Comparison of ENCODE assay signal across 7 mouse cellular contexts in the genomic region with DNA sequence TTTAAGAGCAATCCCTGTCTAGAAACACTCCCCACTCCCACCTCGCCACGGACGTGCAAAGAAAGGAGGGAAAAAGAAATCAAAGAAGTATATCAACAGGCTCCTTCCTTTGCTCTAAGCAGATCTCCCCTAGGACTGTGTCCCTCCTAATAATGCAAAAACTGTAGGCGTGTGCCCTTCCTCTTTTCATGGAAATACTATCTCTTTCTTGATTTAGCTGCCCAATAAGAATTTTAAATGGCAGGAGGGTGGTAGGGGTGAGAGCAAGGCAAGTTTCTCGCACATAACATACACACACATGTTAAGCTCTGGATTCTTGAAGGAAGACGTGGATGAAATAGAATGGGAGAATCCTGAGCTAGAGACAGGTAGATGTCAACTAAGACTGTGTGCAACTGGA. TPM values are rescaled to one million over a fixed set of nuclear protein-coding genes. Genes with fewer than 3 reads are reported as not detected.
DNase-seq lines count a peak whose midpoint lies in the region; ATAC-seq lines count a peak whose summit lies in the region.

No protein-coding gene starts in this region.

- H3K9me3 ChIP-seq in lung, embryonic 16.5 days (ENCODE audit: control insufficient read depth, low read length), result no peaks in the 10 kb centered on the region
- no peaks in the 10 kb centered on the region for H3K9me3 ChIP-seq in forebrain, embryonic 10.5 days
- H3K9me3 ChIP-seq in limb, embryonic 13.5 days, result no peaks in the 10 kb centered on the region

- peaks cover 21% of the 10 kb centered on the region for H3K4me1 ChIP-seq in lung, embryonic 16.5 days (replicated peaks; ENCODE audit: control insufficient read depth, insufficient read depth, low read length)
- H3K4me1 ChIP-seq in forebrain, embryonic 10.5 days, result peaks cover 39% of the 10 kb centered on the region
- H3K4me1 ChIP-seq in limb, embryonic 13.5 days, result peaks cover 22% of the 10 kb centered on the region

- H3K4me3 ChIP-seq in lung, embryonic 16.5 days (ENCODE audit: low read length), result peak overlapping the region; percentile 72
- H3K4me3 ChIP-seq in forebrain, embryonic 10.5 days, result peak overlapping the region; percentile 72
- peak overlapping the region; percentile 70 for H3K4me3 ChIP-seq in limb, embryonic 13.5 days

- DNase-seq in lung, postnatal 4 days, result no peak
- no peak for DNase-seq in forebrain, embryonic 10.5 days (ENCODE audit: extremely low spot score, low spot score)
- DNase-seq in splenic B cell, adult 2 months (ENCODE audit: low read depth, low spot score), result peak; percentile 13
- no peak for DNase-seq in urinary bladder, postnatal 25 days (ENCODE audit: low spot score)
- no peak for DNase-seq in right cerebral cortex, adult 2 months (ENCODE audit: low spot score in 2 of 2)

- H3K36me3 ChIP-seq in lung, embryonic 16.5 days (ENCODE audit: control insufficient read depth, insufficient read depth, low read length), result peaks cover 9% of the 10 kb centered on the region
- H3K36me3 ChIP-seq in forebrain, embryonic 10.5 days (replicated peaks), result peaks cover 23% of the 10 kb centered on the region
- peaks cover 16% of the 10 kb centered on the region for H3K36me3 ChIP-seq in limb, embryonic 13.5 days
- no peaks in the 10 kb centered on the region for H3K36me3 ChIP-seq in splenic B cell, adult 2 months (ENCODE audit: control insufficient read depth, insufficient read depth, low read length, poor library complexity, severe bottlenecking)

- no peaks in the 10 kb centered on the region for H3K27me3 ChIP-seq in lung, embryonic 16.5 days (ENCODE audit: control insufficient read depth, insufficient read depth, low read depth, low read length)
- H3K27me3 ChIP-seq in forebrain, embryonic 10.5 days (ENCODE audit: poor library complexity, severe bottlenecking), result no peaks in the 10 kb centered on the region
- no peaks in the 10 kb centered on the region for H3K27me3 ChIP-seq in limb, embryonic 13.5 days
- no peaks in the 10 kb centered on the region for H3K27me3 ChIP-seq in splenic B cell, adult 2 months (ENCODE audit: control insufficient read depth, insufficient read depth, low read length, poor library complexity, severe bottlenecking)

- H3K9ac ChIP-seq in lung, embryonic 16.5 days (ENCODE audit: low read length), result peak overlapping the region; percentile 75
- H3K9ac ChIP-seq in limb, embryonic 13.5 days, result peak overlapping the region; percentile 79; the same call in 1 of the 2 replicates

- peak overlapping the region; percentile 91 for H3K4me2 ChIP-seq in lung, embryonic 16.5 days (ENCODE audit: low read depth, low read length)
- peak overlapping the region; percentile 91 for H3K4me2 ChIP-seq in limb, embryonic 13.5 days (replicated peaks)

- no peak for ATAC-seq in lung, embryonic 16.5 days (ENCODE audit: low read depth)
- ATAC-seq in limb, embryonic 13.5 days (ENCODE audit: low FRiP score, low read depth), result no peak

- no peak overlapping the region for H3K27ac ChIP-seq in lung, embryonic 16.5 days (ENCODE audit: low read length)
- H3K27ac ChIP-seq in forebrain, embryonic 10.5 days, result peak overlapping the region; percentile 86
- no peak overlapping the region for H3K27ac ChIP-seq in limb, embryonic 13.5 days

- 58% methylated on average over 6 of the region's 6 CpGs for WGBS in lung, embryonic 16.5 days
- 75% methylated on average over 6 of the region's 6 CpGs for WGBS in forebrain, embryonic 10.5 days
- WGBS in limb, embryonic 13.5 days, result 69% methylated on average over 6 of the region's 6 CpGs

RNA-seq across cellular contexts. Expression of gene G6pc3, which starts 0.4 kb away (rescaled TPM):
- polyA plus RNA-seq in lung, embryonic 16.5 days (2015; fragmentation: Nextera tagmentation; extraction: Ambion mirVana), result 28.3 and 28.6 TPM in 2 replicates
- polyA plus RNA-seq in forebrain, embryonic 10.5 days (2016; fragmentation: Nextera tagmentation; extraction: Ambion mirVana), result 38.0 and 39.5 TPM in 2 replicates
- 35.6 and 36.1 TPM in 2 replicates for polyA plus RNA-seq in limb, embryonic 13.5 days (2015; fragmentation: Nextera tagmentation; extraction: Ambion mirVana)

RNA-seq across cellular contexts. Expression of gene Lsm12, which starts 3.9 kb away (rescaled TPM):
- 108 and 130 TPM in 2 replicates for polyA plus RNA-seq in lung, embryonic 16.5 days (2015; fragmentation: Nextera tagmentation; extraction: Ambion mirVana)
- 137 and 141 TPM in 2 replicates for polyA plus RNA-seq in forebrain, embryonic 10.5 days (2016; fragmentation: Nextera tagmentation; extraction: Ambion mirVana)
- 134 and 145 TPM in 2 replicates for polyA plus RNA-seq in limb, embryonic 13.5 days (2015; fragmentation: Nextera tagmentation; extraction: Ambion mirVana)

RNA-seq across cellular contexts. Expression of gene Tmem101, which starts 32.8 kb away (rescaled TPM):
- polyA plus RNA-seq in lung, embryonic 16.5 days (2015; fragmentation: Nextera tagmentation; extraction: Ambion mirVana), result 33.3 and 34.8 TPM in 2 replicates
- polyA plus RNA-seq in forebrain, embryonic 10.5 days (2016; fragmentation: Nextera tagmentation; extraction: Ambion mirVana), result 37.3 and 39.8 TPM in 2 replicates
- polyA plus RNA-seq in limb, embryonic 13.5 days (2015; fragmentation: Nextera tagmentation; extraction: Ambion mirVana), result 44.7 and 46.1 TPM in 2 replicates

RNA-seq across cellular contexts. Expression of gene Hdac5, which starts 41.0 kb away (rescaled TPM):
- 70.1 and 80.4 TPM in 2 replicates for polyA plus RNA-seq in lung, embryonic 16.5 days (2015; fragmentation: Nextera tagmentation; extraction: Ambion mirVana)
- 39.8 and 44.6 TPM in 2 replicates for polyA plus RNA-seq in forebrain, embryonic 10.5 days (2016; fragmentation: Nextera tagmentation; extraction: Ambion mirVana)
- 61.9 and 68.6 TPM in 2 replicates for polyA plus RNA-seq in limb, embryonic 13.5 days (2015; fragmentation: Nextera tagmentation; extraction: Ambion mirVana)

RNA-seq across cellular contexts. Expression of gene Nags, which starts 43.7 kb away (rescaled TPM):
- 0.73 and 1.5 TPM in 2 replicates for polyA plus RNA-seq in lung, embryonic 16.5 days (2015; fragmentation: Nextera tagmentation; extraction: Ambion mirVana)
- polyA plus RNA-seq in forebrain, embryonic 10.5 days (2016; fragmentation: Nextera tagmentation; extraction: Ambion mirVana), result not detected in 2 replicates
- 0.14 TPM in 1 of 2 replicates, not detected in the other for polyA plus RNA-seq in limb, embryonic 13.5 days (2015; fragmentation: Nextera tagmentation; extraction: Ambion mirVana)
